Mouse (Mus musculus): Measurements from ENCODE around the gene Prr14l. TPM values are rescaled to one million over a fixed set of nuclear protein-coding genes. Genes with fewer than 3 reads are reported as not detected.
"Not testable (repeated sequence)": the region's sequence is repeated elsewhere in the genome, so short reads cannot be mapped to it uniquely, and the experiment has no call there.

Gene Prr14l
- polyA plus RNA-seq, 1 experiment from 2014 or later = 14.1 TPM

- H3K4me2 ChIP-seq = no peak overlapping the region
- no peak overlapping the region for H3K9ac ChIP-seq (ENCODE audit: low read depth, low read length)
- no peak for ATAC-seq (replicated peaks; ENCODE audit: low FRiP score)
- H3K4me3 ChIP-seq (ENCODE audit: low read depth, low read length) = no peak overlapping the region
- H3K4me1 ChIP-seq (replicated peaks; ENCODE audit: control insufficient read depth, insufficient read depth, low read length) = no peaks in the 10 kb centered on the region
- H3K27me3 ChIP-seq (replicated peaks; ENCODE audit: control insufficient read depth, insufficient read depth, low read length) = no peaks in the 10 kb centered on the region
- peaks cover 2% of the 10 kb centered on the region; the same call in 1 of the 2 replicates for H3K36me3 ChIP-seq (ENCODE audit: control insufficient read depth, insufficient read depth, low read length)
- H3K27ac ChIP-seq (ENCODE audit: low read depth, low read length) = no peak overlapping the region
- WGBS = 81% methylated on average over 3 of the region's 3 CpGs
- no peaks in the 10 kb centered on the region for H3K9me3 ChIP-seq (ENCODE audit: control insufficient read depth, low read length)
- DNase-seq (ENCODE audit: low spot score) = no peak
Measured at GRCm38 (mm10) chr5:32778168-32778567, 75.9 kb downstream of the Prr14l start.

- Histone ChIP-seq H3K4me1 (replicated peaks; ENCODE audit: control insufficient read depth, insufficient read depth, low read length) (no peaks in the 10 kb centered on the region), H3K4me3 (ENCODE audit: low read depth, low read length) (no peak overlapping the region), H3K36me3 (ENCODE audit: control insufficient read depth, insufficient read depth, low read length) (peaks cover 2% of the 10 kb centered on the region; the same call in 1 of the 2 replicates), H3K27me3 (replicated peaks; ENCODE audit: control insufficient read depth, insufficient read depth, low read length) (no peaks in the 10 kb centered on the region), H3K9ac (ENCODE audit: low read depth, low read length) (no peak overlapping the region), H3K27ac (ENCODE audit: low read depth, low read length) (no peak overlapping the region), H3K4me2 (no peak overlapping the region), H3K9me3 (ENCODE audit: control insufficient read depth, low read length) (no peaks in the 10 kb centered on the region)
- WGBS = 91% methylated on average over 2 of the region's 2 CpGs
- ATAC-seq (replicated peaks; ENCODE audit: low FRiP score) = no peak
- DNase-seq (ENCODE audit: low spot score) = no peak
Measured at GRCm38 (mm10) chr5:32772361-32772760, 81.7 kb downstream of the Prr14l start.

DNA sequence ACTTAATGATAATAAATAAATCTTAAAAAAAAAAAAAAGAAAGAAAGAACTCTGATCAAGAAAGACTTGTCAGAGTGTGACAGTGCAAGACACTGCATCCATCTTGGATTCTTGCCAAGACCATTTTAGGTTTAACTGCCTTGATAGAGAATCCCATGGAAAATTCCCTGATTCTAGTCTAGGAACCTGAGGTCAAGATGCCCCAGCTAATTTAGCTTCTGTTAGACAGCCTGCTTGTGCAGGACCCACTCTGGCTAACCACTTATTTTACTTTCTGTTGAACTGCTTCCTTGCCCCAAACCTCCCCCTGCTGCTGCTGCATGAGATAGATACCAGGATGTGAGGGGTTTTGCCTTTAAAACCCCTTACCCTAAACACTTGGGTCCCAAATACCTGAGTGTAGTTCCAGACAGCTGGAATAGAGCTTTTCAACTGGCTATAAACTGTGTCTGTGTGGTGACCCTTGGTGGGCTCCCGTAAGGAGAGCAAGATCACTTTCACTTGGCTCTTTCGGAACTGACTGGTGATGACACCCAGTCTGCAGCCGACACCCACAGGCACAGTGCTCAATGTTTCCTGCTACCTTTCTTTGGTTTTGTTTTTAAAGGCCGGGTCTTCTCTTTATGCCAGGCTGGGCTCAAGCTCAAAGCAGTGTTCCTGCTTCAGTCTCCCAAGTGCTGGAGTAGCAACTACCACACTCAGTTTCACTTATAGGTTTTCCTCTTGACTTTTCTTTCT is 86.3 kb downstream of the Prr14l start:
- DNase-seq (ENCODE audit: low spot score) (no peak), ATAC-seq (replicated peaks; ENCODE audit: low FRiP score) (no peak)
- Histone ChIP-seq H3K4me2 (no peak overlapping the region), H3K36me3 (ENCODE audit: control insufficient read depth, insufficient read depth, low read length) (peaks cover 10% of the 10 kb centered on the region; the same call in 1 of the 2 replicates), H3K4me3 (ENCODE audit: low read depth, low read length) (no peak overlapping the region), H3K9me3 (ENCODE audit: control insufficient read depth, low read length) (no peaks in the 10 kb centered on the region), H3K9ac (ENCODE audit: low read depth, low read length) (no peak overlapping the region), H3K27ac (ENCODE audit: low read depth, low read length) (no peak overlapping the region), H3K27me3 (replicated peaks; ENCODE audit: control insufficient read depth, insufficient read depth, low read length) (no peaks in the 10 kb centered on the region), H3K4me1 (replicated peaks; ENCODE audit: control insufficient read depth, insufficient read depth, low read length) (no peaks in the 10 kb centered on the region; the same call in 1 of the 2 replicates)
- WGBS = 86% methylated on average over 4 of the region's 4 CpGs

- ATAC-seq (replicated peaks; ENCODE audit: low FRiP score) (no peak), DNase-seq (ENCODE audit: low spot score) (no peak)
- no peaks in the 10 kb centered on the region for H3K27me3 ChIP-seq (replicated peaks; ENCODE audit: control insufficient read depth, insufficient read depth, low read length)
- H3K4me2 ChIP-seq = no peak overlapping the region
- H3K36me3 ChIP-seq (ENCODE audit: control insufficient read depth, insufficient read depth, low read length) = peaks cover 8% of the 10 kb centered on the region; the same call in 1 of the 2 replicates
- no peak overlapping the region for H3K4me3 ChIP-seq (ENCODE audit: low read depth, low read length)
- H3K27ac ChIP-seq (ENCODE audit: low read depth, low read length) = no peak overlapping the region
- no peaks in the 10 kb centered on the region for H3K9me3 ChIP-seq (ENCODE audit: control insufficient read depth, low read length)
- H3K9ac ChIP-seq (ENCODE audit: low read depth, low read length) = no peak overlapping the region
- WGBS = 66% methylated on average over 3 of the region's 3 CpGs
- no peaks in the 10 kb centered on the region; the same call in 1 of the 2 replicates for H3K4me1 ChIP-seq (replicated peaks; ENCODE audit: control insufficient read depth, insufficient read depth, low read length)
Measured at GRCm38 (mm10) chr5:32767004-32767403, 87.1 kb downstream of the Prr14l start.

DNA sequence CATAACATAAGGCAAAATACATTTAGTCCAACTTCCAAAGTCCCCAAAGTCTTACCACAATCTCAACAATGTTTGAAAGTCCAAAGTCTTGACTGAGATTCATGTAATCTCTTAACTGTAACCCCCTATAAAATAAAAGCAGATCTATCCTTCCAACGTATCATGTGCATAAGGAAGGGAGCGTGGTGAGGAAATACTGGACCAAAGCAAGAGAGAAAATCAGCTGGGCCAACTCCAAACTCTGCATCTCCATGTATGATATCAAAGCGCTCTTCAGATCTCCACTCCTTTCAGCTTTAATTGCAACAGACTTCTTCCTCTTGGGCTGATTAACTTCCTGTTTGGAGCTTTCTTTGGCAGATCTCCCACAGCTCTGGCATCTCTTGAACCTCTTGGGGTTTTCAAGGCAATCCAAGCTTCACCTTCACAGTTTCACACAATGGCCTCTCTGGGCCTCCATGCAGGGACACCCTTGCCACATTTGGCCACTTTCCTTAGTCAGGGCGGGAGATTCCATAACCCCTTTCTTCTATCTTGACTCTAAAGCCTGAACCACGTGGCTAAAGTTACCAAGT is 92.4 kb downstream of the Prr14l start:
- no peak for ATAC-seq (replicated peaks; ENCODE audit: low FRiP score)
- Histone ChIP-seq H3K9ac (ENCODE audit: low read depth, low read length) (no peak overlapping the region), H3K36me3 (ENCODE audit: control insufficient read depth, insufficient read depth, low read length) (peaks cover 10% of the 10 kb centered on the region; the same call in 1 of the 2 replicates), H3K27ac (ENCODE audit: low read depth, low read length) (no peak overlapping the region), H3K27me3 (replicated peaks; ENCODE audit: control insufficient read depth, insufficient read depth, low read length) (no peaks in the 10 kb centered on the region), H3K4me2 (no peak overlapping the region), H3K9me3 (ENCODE audit: control insufficient read depth, low read length) (no peaks in the 10 kb centered on the region), H3K4me3 (ENCODE audit: low read depth, low read length) (no peak overlapping the region), H3K4me1 (replicated peaks; ENCODE audit: control insufficient read depth, insufficient read depth, low read length) (no peaks in the 10 kb centered on the region; the same call in 1 of the 2 replicates)
- WGBS = 78% methylated on average over 5 of the region's 5 CpGs
- no peak for DNase-seq (ENCODE audit: low spot score)

- Histone ChIP-seq H3K27me3 (replicated peaks; ENCODE audit: control insufficient read depth, insufficient read depth, low read length) (no peaks in the 10 kb centered on the region), H3K36me3 (ENCODE audit: control insufficient read depth, insufficient read depth, low read length) (peaks cover 10% of the 10 kb centered on the region; the same call in 1 of the 2 replicates), H3K27ac (ENCODE audit: low read depth, low read length) (no peak overlapping the region), H3K4me1 (replicated peaks; ENCODE audit: control insufficient read depth, insufficient read depth, low read length) (no peaks in the 10 kb centered on the region; the same call in 1 of the 2 replicates), H3K9ac (ENCODE audit: low read depth, low read length) (no peak overlapping the region), H3K9me3 (ENCODE audit: control insufficient read depth, low read length) (no peaks in the 10 kb centered on the region), H3K4me3 (ENCODE audit: low read depth, low read length) (no peak overlapping the region), H3K4me2 (no peak overlapping the region)
- WGBS = 63% methylated on average over 3 of the region's 3 CpGs
- DNase-seq (ENCODE audit: low spot score) (no peak), ATAC-seq (replicated peaks; ENCODE audit: low FRiP score) (no peak)
Measured at GRCm38 (mm10) chr5:32760787-32761186, 93.3 kb downstream of the Prr14l start.

- not testable (repeated sequence) for H3K27me3 ChIP-seq (replicated peaks; ENCODE audit: control insufficient read depth, insufficient read depth, low read length); H3K9ac ChIP-seq (ENCODE audit: low read depth, low read length); ATAC-seq (replicated peaks; ENCODE audit: low FRiP score); H3K27ac ChIP-seq (ENCODE audit: low read depth, low read length); H3K4me3 ChIP-seq (ENCODE audit: low read depth, low read length); DNase-seq (ENCODE audit: low spot score); H3K9me3 ChIP-seq (ENCODE audit: control insufficient read depth, low read length); H3K4me2 ChIP-seq; H3K4me1 ChIP-seq (replicated peaks; ENCODE audit: control insufficient read depth, insufficient read depth, low read length)
- 96% methylated on average over 18 of the region's 18 CpGs for WGBS
- peaks cover 10% of the 10 kb centered on the region; the same call in 1 of the 2 replicates for H3K36me3 ChIP-seq (ENCODE audit: control insufficient read depth, insufficient read depth, low read length)
Measured at GRCm38 (mm10) chr5:32760352-32760751, 93.7 kb downstream of the Prr14l start.

DNA sequence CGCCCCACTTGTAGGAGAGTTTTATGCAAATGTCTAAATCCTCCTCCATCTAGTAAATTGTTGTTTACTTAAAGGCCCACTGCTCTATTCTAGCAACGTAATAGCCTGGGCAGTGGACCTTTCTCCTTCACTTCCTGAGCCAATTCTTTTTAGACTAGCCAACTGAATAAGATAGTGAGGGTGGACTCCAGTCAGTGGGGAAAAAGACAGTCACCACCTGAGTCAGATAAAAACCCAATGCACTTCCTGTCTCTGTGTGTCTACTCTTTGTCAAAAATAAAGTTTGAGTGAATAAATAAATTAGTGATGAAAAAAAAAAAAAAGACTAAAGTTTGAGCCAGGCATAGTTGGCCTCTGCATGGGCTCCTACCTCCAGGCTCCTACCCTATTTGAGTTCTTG is 94.4 kb downstream of the Prr14l start:
- Histone ChIP-seq H3K27me3 (replicated peaks; ENCODE audit: control insufficient read depth, insufficient read depth, low read length) (no peaks in the 10 kb centered on the region), H3K36me3 (ENCODE audit: control insufficient read depth, insufficient read depth, low read length) (peaks cover 9% of the 10 kb centered on the region; the same call in 1 of the 2 replicates), H3K4me2 (no peak overlapping the region), H3K9me3 (ENCODE audit: control insufficient read depth, low read length) (no peaks in the 10 kb centered on the region), H3K4me3 (ENCODE audit: low read depth, low read length) (no peak overlapping the region), H3K4me1 (replicated peaks; ENCODE audit: control insufficient read depth, insufficient read depth, low read length) (no peaks in the 10 kb centered on the region; the same call in 1 of the 2 replicates), H3K9ac (ENCODE audit: low read depth, low read length) (no peak overlapping the region), H3K27ac (ENCODE audit: low read depth, low read length) (no peak overlapping the region)
- ATAC-seq (replicated peaks; ENCODE audit: low FRiP score) (no peak), DNase-seq (ENCODE audit: low spot score) (no peak)
- 64% methylated on average over 2 of the region's 2 CpGs for WGBS
